Mouse (Mus musculus) embryonic facial prominence, embryonic 14.5 days (tissue): ENCODE measurements around the gene Megf6. TPM values are rescaled to one million over a fixed set of nuclear protein-coding genes. Genes with fewer than 3 reads are reported as not detected.
A peak's percentile ranks its signal among the peaks of the same experiment; 100 is the strongest.

Experiments
- ATAC-seq: fragments of 200-750 bp; cut with Nextera tagmentation; 2 replicates; pipeline ENCODE4 v1.8.0; 2017; ENCODE audit warnings: low read depth, moderate number of reproducible peaks, moderate TSS enrichment
- DNase-seq: peaks from one replicate; pipeline ENCODE4 v3.0.0-alpha.2; 2015; ENCODE audit warnings: low spot score
- H3K27ac ChIP-seq: fragments of 300-500 bp; sonication (generic); replicated peaks from 2 replicates; pipeline ENCODE4 v1.5.1; 2014; ENCODE audit warnings: low read depth, mild to moderate bottlenecking, low read length, moderate library complexity
- H3K27me3 ChIP-seq: fragments of 300-500 bp; sonication (generic); replicated peaks from 2 replicates; pipeline ENCODE4 v1.6.1; 2014; ENCODE audit warnings: low read length; ENCODE audit not compliant: control insufficient read depth, insufficient read depth
- H3K36me3 ChIP-seq: fragments of 300-500 bp; sonication (generic); 2 replicates; pipeline ENCODE4 v1.6.1; 2014; ENCODE audit warnings: low read length, mixed read lengths; ENCODE audit not compliant: control insufficient read depth, insufficient read depth
- H3K4me1 ChIP-seq: fragments of 300-500 bp; sonication (generic); 2 replicates; pipeline ENCODE4 v1.6.1; 2014; ENCODE audit warnings: antibody characterized with exemption, low read length; ENCODE audit not compliant: control insufficient read depth, insufficient read depth
- H3K4me2 ChIP-seq: fragments of 300-500 bp; sonication (generic); 2 replicates; pipeline ENCODE4 v1.6.1; 2014; ENCODE audit warnings: low read depth, mild to moderate bottlenecking, low read length, moderate library complexity, mixed read lengths
- H3K4me3 ChIP-seq: fragments of 300-500 bp; sonication (generic); 2 replicates; pipeline ENCODE4 v1.5.1; 2014; ENCODE audit warnings: low read depth, mild to moderate bottlenecking, low read length
- H3K9ac ChIP-seq: fragments of 300-500 bp; sonication (generic); 2 replicates; pipeline ENCODE4 v1.6.1; 2014; ENCODE audit warnings: low read depth, mild to moderate bottlenecking, low read length, moderate library complexity, mixed read lengths
- H3K9me3 ChIP-seq: fragments of 300-500 bp; sonication (generic); 2 replicates; pipeline ENCODE4 v1.6.1; 2016; ENCODE audit warnings: low read length; ENCODE audit not compliant: control insufficient read depth
- WGBS: fragments of 180-500 bp; shearing (Covaris S2); extraction: QIAGEN DNeasy Blood & Tissue Kit; methylation state at CpG from one replicate; pipeline ENCODE4 v1.1.7; 2014; 5-methylcytosine and 5-hydroxymethylcytosine counted together
- polyA plus RNA-seq: library from polyadenylated mRNA; unstranded; fragments of >200 nt; fragmentation: Nextera tagmentation; extraction: Ambion mirVana; gene quantifications from 2 replicates; pipeline ENCODE4 v1.2.1, GENCODE M21; 2014

Gene Megf6
- polyA plus RNA-seq, 1 experiment from 2014 or later: 91.2 TPM

DNA sequence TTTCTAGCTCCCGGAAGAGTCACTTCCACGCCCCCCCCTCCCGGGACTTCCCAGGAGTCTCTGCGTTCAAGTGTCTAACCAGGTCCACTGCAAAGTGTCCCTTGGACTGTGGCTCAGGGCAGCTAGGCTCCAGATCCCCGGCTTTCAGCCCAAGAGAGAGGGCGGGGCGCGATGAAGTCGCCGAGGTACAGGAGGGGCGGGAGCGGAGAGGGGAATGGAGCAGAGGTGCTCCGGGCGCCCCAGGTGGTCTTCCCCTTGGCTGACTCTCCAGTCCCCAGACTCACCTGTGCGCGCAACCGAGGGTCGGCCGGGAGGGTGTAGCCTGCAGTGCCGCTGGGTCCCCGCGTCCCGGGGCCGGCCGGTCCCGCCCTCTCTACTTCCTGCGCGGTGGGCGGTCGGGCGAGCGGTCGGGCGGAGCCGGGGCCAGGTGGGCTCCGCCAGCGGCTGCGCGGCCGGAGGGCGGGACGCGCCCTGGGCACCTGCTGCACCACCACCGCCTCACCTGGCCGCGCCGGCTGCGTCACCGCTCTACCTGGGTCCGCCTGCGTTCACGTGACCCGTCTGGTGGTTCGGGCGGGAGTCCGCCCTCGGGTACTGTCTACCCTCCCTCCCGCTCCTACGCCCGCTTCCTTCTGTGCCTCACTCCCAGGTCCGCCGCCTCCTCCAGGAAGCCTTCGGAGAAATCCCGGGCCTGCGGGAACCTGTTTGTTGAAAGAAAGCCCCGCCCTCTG is 129.2 kb downstream of the Megf6 start:
- Histone ChIP-seq H3K4me2 (peak overlapping the region; percentile 92), H3K4me1 (0 out of 2 replicates have a peak, but pooled peaks cover 4% of the 10 kb centered on the region), H3K4me3 (peak overlapping the region; percentile 51), H3K27ac (no peak overlapping the region), H3K9me3 (no peaks in the 10 kb centered on the region), H3K9ac (peak overlapping the region; percentile 58), H3K27me3 (peaks cover 24% of the 10 kb centered on the region), H3K36me3 (no peaks in the 10 kb centered on the region)
- DNase-seq: peak; percentile 60
- under 1% methylated on average over 36 of the region's 66 CpGs for WGBS
- ATAC-seq: peak; percentile 80

DNA sequence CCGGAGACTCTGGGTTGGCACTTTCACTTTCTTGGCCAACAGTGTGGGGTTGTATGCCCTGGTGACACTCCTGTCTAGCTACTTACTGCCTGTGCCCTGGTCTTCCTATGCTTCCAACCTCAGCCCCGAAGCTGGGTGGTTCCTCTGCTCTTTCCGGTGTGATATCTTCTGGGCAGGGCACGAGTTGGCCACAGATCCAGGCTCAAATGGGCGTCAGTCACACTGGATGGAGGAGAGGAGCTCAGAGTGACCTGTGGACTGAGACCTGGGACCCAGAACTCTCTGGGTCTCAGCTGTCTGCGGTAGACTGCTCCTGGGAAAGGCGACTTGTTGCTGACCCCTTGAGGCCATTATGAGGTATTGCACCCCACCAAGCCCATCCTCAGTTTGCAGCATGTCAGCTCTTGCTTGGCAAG is 130.9 kb downstream of the Megf6 start, which contains the start of gene Arhgef16:
Arhgef16 (minus strand) TSS at position 211 of the 416 bp plus-strand sequence.
- DNase-seq (peak; percentile 60), ATAC-seq (0 out of 2 replicates have a peak, but pooled peaks have one; percentile 34)
- peaks cover 24% of the 10 kb centered on the region for H3K27me3 ChIP-seq
- H3K4me1 ChIP-seq: 0 out of 2 replicates have a peak, but pooled peaks cover 4% of the 10 kb centered on the region
- H3K27ac ChIP-seq: no peak within 1 kb of the TSS
- 23% methylated on average over 7 of the region's 7 CpGs for WGBS
- H3K4me2 ChIP-seq: no peak within 1 kb of the TSS
- no peaks in the 10 kb centered on the region for H3K36me3 ChIP-seq
- no peaks in the 10 kb centered on the region for H3K9me3 ChIP-seq
- H3K9ac ChIP-seq: no peak within 1 kb of the TSS
- no peak within 1 kb of the TSS for H3K4me3 ChIP-seq

DNA sequence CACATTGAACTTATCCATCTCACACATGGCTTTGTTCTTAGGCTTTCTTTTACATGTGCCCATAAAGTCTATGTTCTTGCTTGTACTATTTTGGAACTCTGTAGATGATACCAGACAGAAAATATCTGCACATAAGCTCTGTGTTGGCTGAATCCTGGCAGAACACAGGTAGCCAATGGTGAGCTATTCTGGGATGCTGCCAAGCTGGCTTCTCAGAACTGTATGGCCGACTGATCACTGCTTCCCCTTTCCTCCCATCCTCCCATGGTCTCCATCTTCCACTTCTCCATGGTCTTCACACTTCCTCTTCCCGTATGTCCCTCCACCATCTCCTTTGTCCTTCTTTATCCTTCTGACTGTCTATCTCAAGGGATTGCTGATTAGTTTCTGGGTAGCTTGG is 138.6 kb downstream of the Megf6 start:
- Histone ChIP-seq H3K27me3 (no peaks in the 10 kb centered on the region), H3K27ac (no peak overlapping the region), H3K9ac (no peak overlapping the region), H3K4me2 (no peak overlapping the region), H3K9me3 (no peaks in the 10 kb centered on the region), H3K36me3 (no peaks in the 10 kb centered on the region), H3K4me3 (no peak overlapping the region), H3K4me1 (no peaks in the 10 kb centered on the region)
- no peak for DNase-seq
- no peak for ATAC-seq
- 86% methylated on average over 2 of the region's 2 CpGs for WGBS

DNA sequence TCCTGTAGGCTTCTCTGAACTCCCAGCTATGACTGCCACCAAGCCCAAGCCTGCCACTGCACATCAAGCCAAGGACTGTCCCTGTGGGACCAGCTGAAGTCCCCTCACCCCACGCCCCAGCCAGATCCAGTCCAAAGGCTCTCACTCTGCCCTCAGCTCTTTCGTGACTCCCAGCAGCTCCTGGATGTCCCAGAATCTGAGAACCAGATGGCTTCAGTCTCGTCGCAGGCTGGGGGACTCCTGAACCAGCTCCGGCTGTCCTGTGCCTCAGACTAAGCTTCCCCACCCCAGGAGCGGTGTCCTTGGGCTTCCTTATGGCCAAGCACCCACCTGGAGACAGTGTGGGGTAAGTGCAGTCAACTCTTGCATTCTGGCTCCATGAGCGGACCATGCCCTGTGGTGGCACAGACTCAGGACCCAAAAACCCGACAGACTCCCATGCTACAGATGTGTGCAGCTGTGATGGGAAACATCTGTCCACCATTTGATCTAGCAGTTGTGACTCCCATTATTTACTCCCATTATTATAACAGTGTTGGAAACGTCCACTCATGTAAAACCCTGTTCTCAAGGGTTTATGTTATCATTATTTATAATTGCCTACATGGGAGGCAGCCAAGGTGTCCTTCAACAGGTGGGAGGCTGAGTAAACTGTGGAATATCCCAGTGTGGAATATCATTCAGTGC is 140.2 kb downstream of the Megf6 start:
- H3K27ac ChIP-seq: no peak overlapping the region
- H3K4me2 ChIP-seq: no peak overlapping the region
- H3K9ac ChIP-seq: no peak overlapping the region
- H3K9me3 ChIP-seq: no peaks in the 10 kb centered on the region
- 68% methylated on average over 9 of the region's 9 CpGs for WGBS
- DNase-seq (no peak), ATAC-seq (no peak)
- no peak overlapping the region for H3K4me3 ChIP-seq
- H3K27me3 ChIP-seq: no peaks in the 10 kb centered on the region
- H3K4me1 ChIP-seq: no peaks in the 10 kb centered on the region
- H3K36me3 ChIP-seq: no peaks in the 10 kb centered on the region

DNA sequence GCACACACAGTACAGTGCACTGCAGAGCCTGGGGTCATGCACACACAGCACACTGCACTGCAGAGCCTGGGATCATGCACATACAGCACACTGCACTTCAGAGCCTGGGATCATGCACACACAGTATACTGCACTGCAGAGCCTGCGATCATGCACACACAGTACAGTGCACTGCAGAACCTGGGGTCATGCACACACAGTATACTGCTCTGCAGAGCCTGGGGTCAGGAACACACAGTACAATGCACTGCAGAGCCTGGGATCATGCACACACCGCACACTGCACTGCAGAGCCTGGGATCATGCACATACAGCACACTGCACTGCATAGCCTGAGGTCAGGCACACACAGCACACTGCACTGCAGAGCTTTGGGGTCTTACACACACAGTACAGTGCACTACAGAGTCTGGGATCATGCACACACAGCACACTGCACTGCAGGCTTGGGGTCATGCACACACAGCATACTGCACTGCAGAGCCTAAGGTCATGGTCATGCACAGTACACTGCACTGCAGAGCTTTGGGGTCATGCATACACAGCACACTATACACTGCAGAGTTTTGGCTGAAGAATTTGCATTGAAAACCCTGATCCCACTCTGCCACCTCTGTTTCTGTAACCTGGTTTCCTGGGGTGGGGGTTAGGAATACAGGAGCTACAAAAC is 141.7 kb downstream of the Megf6 start:
- 83% methylated on average over 2 of the region's 2 CpGs for WGBS

DNA sequence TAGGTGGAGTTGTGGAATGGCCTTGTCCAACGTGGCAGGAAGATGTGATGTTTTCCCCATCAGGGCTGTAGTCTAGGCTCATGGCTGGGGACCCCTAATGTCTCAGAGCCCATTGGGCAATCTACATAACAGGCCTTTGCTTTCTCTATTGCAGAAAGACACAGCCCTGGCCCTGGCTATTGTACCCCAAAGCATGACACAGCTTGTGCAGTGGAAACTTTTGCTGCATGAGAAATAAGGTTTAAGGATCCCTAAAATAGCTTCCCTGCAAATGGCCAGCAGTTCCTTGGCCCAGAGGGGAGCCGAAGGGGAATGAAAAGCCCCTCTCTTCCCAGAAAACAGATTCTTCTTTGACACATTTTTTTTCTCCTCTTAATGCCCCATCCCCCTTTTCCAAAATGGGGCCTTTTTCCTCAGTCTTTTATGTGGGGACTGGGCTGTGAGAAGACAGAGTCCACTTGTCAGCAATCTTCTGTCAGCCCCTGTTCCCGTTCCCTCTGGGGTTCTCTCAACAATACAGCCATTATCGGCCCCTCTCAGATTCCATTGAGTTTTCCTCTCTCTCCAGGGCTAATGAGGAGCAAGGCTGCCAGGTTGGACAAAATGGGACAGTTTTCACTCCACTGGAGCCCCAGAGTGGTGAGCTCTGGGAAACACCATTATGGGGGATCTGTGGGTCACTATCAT is 142.5 kb downstream of the Megf6 start:
- Histone ChIP-seq H3K36me3 (no peaks in the 10 kb centered on the region), H3K27me3 (no peaks in the 10 kb centered on the region), H3K4me1 (no peaks in the 10 kb centered on the region), H3K4me2 (no peak overlapping the region), H3K27ac (peak overlapping the region; percentile 77), H3K9ac (no peak overlapping the region), H3K9me3 (no peaks in the 10 kb centered on the region), H3K4me3 (no peak overlapping the region)
- DNase-seq (peak; percentile 51), ATAC-seq (peak; percentile 73)
- WGBS: 26% methylated on average over 4 of the region's 4 CpGs

More for the DNA sequence above, 141.7 kb downstream of the Megf6 start:
- H3K9ac ChIP-seq: no peak overlapping the region
- H3K4me1 ChIP-seq: no peaks in the 10 kb centered on the region
- no peak overlapping the region for H3K4me2 ChIP-seq
- 0 out of 2 replicates have a peak, but pooled peaks have one; percentile 9 for ATAC-seq
- H3K36me3 ChIP-seq: no peaks in the 10 kb centered on the region
- no peak overlapping the region for H3K4me3 ChIP-seq
- H3K27me3 ChIP-seq: no peaks in the 10 kb centered on the region
- peak overlapping the region; percentile 77 for H3K27ac ChIP-seq
- no peak for DNase-seq
- no peaks in the 10 kb centered on the region for H3K9me3 ChIP-seq

DNA sequence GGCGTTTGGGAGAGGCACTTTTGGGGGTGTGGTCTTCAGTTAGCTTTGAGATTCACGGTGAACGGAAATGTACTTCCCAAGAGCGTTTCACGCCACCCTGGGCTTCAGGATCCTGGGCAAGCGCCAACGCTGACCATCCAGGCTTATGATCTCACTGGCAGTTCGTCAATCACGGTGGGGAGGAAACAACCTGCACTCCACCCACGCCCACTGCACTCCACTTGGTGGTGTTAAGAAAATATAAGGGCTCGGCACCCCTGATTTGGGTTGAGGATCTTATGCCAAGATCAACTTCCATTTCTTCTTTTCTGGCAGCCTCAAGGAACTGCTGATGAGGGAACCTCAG is 143.1 kb downstream of the Megf6 start:
- Histone ChIP-seq H3K9me3 (no peaks in the 10 kb centered on the region), H3K4me2 (no peak overlapping the region), H3K27me3 (no peaks in the 10 kb centered on the region), H3K4me3 (no peak overlapping the region), H3K4me1 (no peaks in the 10 kb centered on the region), H3K9ac (no peak overlapping the region), H3K36me3 (no peaks in the 10 kb centered on the region; the same call in 1 of the 2 replicates), H3K27ac (peak overlapping the region; percentile 28; the same call in 1 of the 2 replicates)
- DNase-seq: no peak
- 65% methylated on average over 11 of the region's 11 CpGs for WGBS
- ATAC-seq: no peak
